Mouse (Mus musculus) intestine, embryonic 14.5 days (tissue): Measurements from ENCODE around the gene Trmt1. TPM values are rescaled to one million over a fixed set of nuclear protein-coding genes. Genes with fewer than 3 reads are reported as not detected.

Experiments used
- ATAC-seq: fragments of 200-750 bp; cut with Nextera tagmentation; replicated peaks from 2 replicates; pipeline ENCODE4 v1.8.0; 2017; ENCODE audit warnings: low read depth, moderate number of reproducible peaks, moderate TSS enrichment, moderate library complexity; ENCODE audit not compliant: low FRiP score, low TSS enrichment
- DNase-seq: peaks from one replicate; pipeline ENCODE4 v3.0.0-alpha.2; 2018; ENCODE audit warnings: low spot score
- H3K27ac ChIP-seq: fragments of 300-500 bp; sonication (generic); 2 replicates; pipeline ENCODE4 v1.5.1; 2014; ENCODE audit warnings: low read depth, mild to moderate bottlenecking, control low read depth
- H3K27me3 ChIP-seq: fragments of 300-500 bp; sonication (generic); replicated peaks from 2 replicates; pipeline ENCODE4 v1.6.1; 2014; ENCODE audit warnings: low read length, control low read depth; ENCODE audit not compliant: control insufficient read depth, insufficient read depth
- H3K36me3 ChIP-seq: fragments of 300-500 bp; sonication (generic); 2 replicates; pipeline ENCODE4 v1.6.1; 2014; ENCODE audit warnings: low read length, control low read depth; ENCODE audit not compliant: control insufficient read depth, insufficient read depth
- H3K4me1 ChIP-seq: fragments of 300-500 bp; sonication (generic); replicated peaks from 2 replicates; pipeline ENCODE4 v1.6.1; 2014; ENCODE audit warnings: low read length, control low read depth, mixed read lengths; ENCODE audit not compliant: control insufficient read depth, insufficient read depth
- H3K4me2 ChIP-seq: fragments of 300-500 bp; sonication (generic); 2 replicates; pipeline ENCODE4 v1.6.1; 2014; ENCODE audit warnings: low read length
- H3K4me3 ChIP-seq: fragments of 300-500 bp; sonication (generic); 2 replicates; pipeline ENCODE4 v1.5.1; 2014; ENCODE audit warnings: low read depth, low read length, control low read depth, mixed read lengths
- H3K9ac ChIP-seq: fragments of 300-500 bp; sonication (generic); 2 replicates; pipeline ENCODE4 v1.6.1; 2014; ENCODE audit warnings: mild to moderate bottlenecking, low read length
- H3K9me3 ChIP-seq: fragments of 300-500 bp; sonication (generic); 2 replicates; pipeline ENCODE4 v1.6.1; 2016; ENCODE audit warnings: low read length, control low read depth; ENCODE audit not compliant: control insufficient read depth
- WGBS: fragments of 180-500 bp; shearing (Covaris S2); extraction: QIAGEN DNeasy Blood & Tissue Kit; methylation state at CpG from one replicate; pipeline ENCODE4 v1.1.7; 2014; 5-methylcytosine and 5-hydroxymethylcytosine counted together
- polyA plus RNA-seq: library from polyadenylated mRNA; unstranded; fragments of >200 nt; fragmentation: Nextera tagmentation; extraction: Ambion mirVana; gene quantifications from 2 replicates; pipeline ENCODE4 v1.2.1, GENCODE M21; 2014

Trmt1 gene
- polyA plus RNA-seq, 1 experiment from 2014 or later = 85.9 TPM

GRCm38 (mm10) chr8:84656641-84657126, 29.4 kb upstream of the Trmt1 start:
- H3K4me2 ChIP-seq = peak overlapping the region; percentile 87
- H3K27me3 ChIP-seq = no peaks in the 10 kb centered on the region
- peak overlapping the region; percentile 99 for H3K27ac ChIP-seq
- H3K36me3 ChIP-seq = no peaks in the 10 kb centered on the region
- H3K4me1 ChIP-seq = peaks cover 56% of the 10 kb centered on the region
- ATAC-seq (peak; percentile 59), DNase-seq (peak; percentile 87)
- H3K9me3 ChIP-seq = no peaks in the 10 kb centered on the region
- peak overlapping the region; percentile 52 for H3K4me3 ChIP-seq
- under 1% methylated on average over 23 of the region's 23 CpGs for WGBS
- peak overlapping the region; percentile 71 for H3K9ac ChIP-seq

- Histone ChIP-seq H3K27me3 (no peaks in the 10 kb centered on the region), H3K27ac (peak overlapping the region; percentile 99), H3K4me2 (peak overlapping the region; percentile 87), H3K36me3 (no peaks in the 10 kb centered on the region), H3K4me3 (peak overlapping the region; percentile 52; the same call in 1 of the 2 replicates), H3K4me1 (peaks cover 56% of the 10 kb centered on the region), H3K9me3 (no peaks in the 10 kb centered on the region), H3K9ac (peak overlapping the region; percentile 71; the same call in 1 of the 2 replicates)
- DNase-seq = no peak
- 0 out of 2 replicates have a peak, but pooled peaks have one; percentile 1 for ATAC-seq
Observed at GRCm38 (mm10) chr8:84657203-84657602, 28.9 kb upstream of the Trmt1 start.

GRCm38 (mm10) chr8:84657680-84658079, 28.4 kb upstream of the Trmt1 start:
- Histone ChIP-seq H3K27ac (peak overlapping the region; percentile 99), H3K9ac (no peak overlapping the region), H3K4me3 (no peak overlapping the region), H3K27me3 (no peaks in the 10 kb centered on the region), H3K36me3 (no peaks in the 10 kb centered on the region), H3K9me3 (no peaks in the 10 kb centered on the region), H3K4me2 (peak overlapping the region; percentile 87), H3K4me1 (peaks cover 56% of the 10 kb centered on the region)
- ATAC-seq (no peak), DNase-seq (no peak)
- 34% methylated on average over 4 of the region's 4 CpGs for WGBS

GRCm38 (mm10) chr8:84658951-84659350, 27.2 kb upstream of the Trmt1 start:
- Histone ChIP-seq H3K4me2 (peak overlapping the region; percentile 77; the same call in 1 of the 2 replicates), H3K4me3 (no peak overlapping the region), H3K9me3 (no peaks in the 10 kb centered on the region), H3K36me3 (no peaks in the 10 kb centered on the region), H3K27ac (peak overlapping the region; percentile 99; the same call in 1 of the 2 replicates), H3K27me3 (no peaks in the 10 kb centered on the region), H3K9ac (no peak overlapping the region), H3K4me1 (peaks cover 57% of the 10 kb centered on the region)
- ATAC-seq (no peak), DNase-seq (no peak)
- 41% methylated on average over 1 of the region's 1 CpGs for WGBS

GRCm38 (mm10) chr8:84659936-84660818, 25.9 kb upstream of the Trmt1 start:
- no peaks in the 10 kb centered on the region for H3K9me3 ChIP-seq
- no peak for ATAC-seq
- peak overlapping the region; percentile 99 for H3K27ac ChIP-seq
- no peaks in the 10 kb centered on the region for H3K27me3 ChIP-seq
- peak overlapping the region; percentile 94 for H3K9ac ChIP-seq
- H3K4me1 ChIP-seq = peaks cover 50% of the 10 kb centered on the region
- H3K36me3 ChIP-seq = no peaks in the 10 kb centered on the region
- H3K4me2 ChIP-seq = peak overlapping the region; percentile 77
- 3% methylated on average over 33 of the region's 33 CpGs for WGBS
- DNase-seq = peak; percentile 85
- H3K4me3 ChIP-seq = peak overlapping the region; percentile 96

- Histone ChIP-seq H3K4me2 (peak overlapping the region; percentile 77), H3K4me3 (peak overlapping the region; percentile 96), H3K36me3 (no peaks in the 10 kb centered on the region), H3K9me3 (no peaks in the 10 kb centered on the region), H3K27ac (peak overlapping the region; percentile 99), H3K27me3 (no peaks in the 10 kb centered on the region), H3K4me1 (peaks cover 50% of the 10 kb centered on the region), H3K9ac (peak overlapping the region; percentile 94)
- 1% methylated on average over 20 of the region's 20 CpGs for WGBS
- ATAC-seq = no peak
- DNase-seq = peak; percentile 70
Observed at GRCm38 (mm10) chr8:84660819-84661457, 25.2 kb upstream of the Trmt1 start.

- Histone ChIP-seq H3K4me1 (peaks cover 44% of the 10 kb centered on the region), H3K9ac (peak overlapping the region; percentile 94), H3K4me2 (peak overlapping the region; percentile 77), H3K4me3 (peak overlapping the region; percentile 96), H3K27ac (peak overlapping the region; percentile 99), H3K27me3 (no peaks in the 10 kb centered on the region), H3K9me3 (no peaks in the 10 kb centered on the region), H3K36me3 (no peaks in the 10 kb centered on the region)
- WGBS = under 1% methylated on average over 24 of the region's 24 CpGs
- ATAC-seq = peak; percentile 11; the same call in 1 of the 2 replicates
- DNase-seq = peak; percentile 87
Observed at GRCm38 (mm10) chr8:84661458-84661871, 24.6 kb upstream of the Trmt1 start.

GRCm38 (mm10) chr8:84661961-84662571, 24.0 kb upstream of the Trmt1 start:
- Histone ChIP-seq H3K9ac (peak overlapping the region; percentile 94), H3K36me3 (no peaks in the 10 kb centered on the region), H3K9me3 (no peaks in the 10 kb centered on the region), H3K27me3 (no peaks in the 10 kb centered on the region), H3K4me2 (peak overlapping the region; percentile 77), H3K4me1 (peaks cover 38% of the 10 kb centered on the region), H3K27ac (peak overlapping the region; percentile 99), H3K4me3 (peak overlapping the region; percentile 96)
- under 1% methylated on average over 61 of the region's 61 CpGs for whole genome bisulfite sequencing
- DNase-seq (no peak), ATAC-seq (peak; percentile 0; the same call in 1 of the 2 replicates)
